Comparison of ENCODE assay signal across 13 mouse cellular contexts in genomic region chr1:19104143-19104857, GRCm38 (mm10). TPM values are rescaled to one million over a fixed set of nuclear protein-coding genes. Genes with fewer than 3 reads are reported as not detected.
DNase-seq lines count a peak whose midpoint lies in the region; ATAC-seq lines count a peak whose summit lies in the region.
"Had no signal": no experiment of that assay in that cellular context is flagged by ENCODE, and none has a peak within 500 bp of the region (broad histone marks: within the 10 kb centered on the region; RNA-seq: fewer than 3 reads in every experiment).

No protein-coding gene starts in this region.

- peak overlapping the region; percentile 9; the same call in 1 of the 2 replicates for H3K4me3 ChIP-seq in embryonic facial prominence, embryonic 13.5 days
- H3K4me3 ChIP-seq in hindbrain, embryonic 16.5 days (ENCODE audit: low read length): peak overlapping the region; percentile 3; the same call in 1 of the 2 replicates
- H3K4me3 ChIP-seq in neural tube, embryonic 14.5 days (ENCODE audit: low read depth, low read length): no peak overlapping the region
- H3K4me3 ChIP-seq: limb, embryonic 12.5 days; myocyte had no signal

- peak overlapping the region; percentile 31 for H3K4me2 ChIP-seq in embryonic facial prominence, embryonic 13.5 days
- no peak overlapping the region for H3K4me2 ChIP-seq in hindbrain, embryonic 16.5 days (ENCODE audit: low read length)
- no peak overlapping the region for H3K4me2 ChIP-seq in neural tube, embryonic 14.5 days (ENCODE audit: low read depth, low read length)
- H3K4me2 ChIP-seq: limb, embryonic 12.5 days had no signal

- no peak overlapping the region for H3K27ac ChIP-seq in embryonic facial prominence, embryonic 13.5 days
- no peak overlapping the region for H3K27ac ChIP-seq in hindbrain, embryonic 16.5 days (ENCODE audit: low read depth, low read length)
- no peak overlapping the region for H3K27ac ChIP-seq in neural tube, embryonic 14.5 days (ENCODE audit: low read depth, low read length)
- H3K27ac ChIP-seq: limb, embryonic 12.5 days had no signal

- H3K27me3 ChIP-seq in embryonic facial prominence, embryonic 13.5 days: peaks cover 100% of the 10 kb centered on the region
- H3K27me3 ChIP-seq in hindbrain, embryonic 16.5 days (replicated peaks; ENCODE audit: control insufficient read depth, insufficient read depth, low read length): peaks cover 70% of the 10 kb centered on the region
- H3K27me3 ChIP-seq in neural tube, embryonic 14.5 days (ENCODE audit: control insufficient read depth, insufficient read depth, low read length): peaks cover 79% of the 10 kb centered on the region

- H3K9ac ChIP-seq in embryonic facial prominence, embryonic 13.5 days: no peak overlapping the region
- no peak overlapping the region for H3K9ac ChIP-seq in hindbrain, embryonic 16.5 days (ENCODE audit: low read depth, low read length)
- no peak overlapping the region for H3K9ac ChIP-seq in neural tube, embryonic 14.5 days (replicated peaks; ENCODE audit: low read depth, low read length)
- H3K9ac ChIP-seq: limb, embryonic 12.5 days had no signal

- H3K4me1 ChIP-seq in embryonic facial prominence, embryonic 13.5 days: no peaks in the 10 kb centered on the region
- H3K4me1 ChIP-seq in hindbrain, embryonic 16.5 days (ENCODE audit: control insufficient read depth, insufficient read depth, low read depth, low read length): no peaks in the 10 kb centered on the region
- no peaks in the 10 kb centered on the region for H3K4me1 ChIP-seq in neural tube, embryonic 14.5 days (ENCODE audit: control insufficient read depth, insufficient read depth, low read length)
- H3K4me1 ChIP-seq: limb, embryonic 12.5 days had no signal

- H3K9me3 ChIP-seq in embryonic facial prominence, embryonic 13.5 days: no peaks in the 10 kb centered on the region
- no peaks in the 10 kb centered on the region for H3K9me3 ChIP-seq in hindbrain, embryonic 16.5 days (ENCODE audit: control insufficient read depth, low read length)
- no peaks in the 10 kb centered on the region for H3K9me3 ChIP-seq in neural tube, embryonic 14.5 days (ENCODE audit: control insufficient read depth, low read length)
- H3K9me3 ChIP-seq: limb, embryonic 12.5 days had no signal

- H3K36me3 ChIP-seq in embryonic facial prominence, embryonic 13.5 days: no peaks in the 10 kb centered on the region
- H3K36me3 ChIP-seq in hindbrain, embryonic 16.5 days (ENCODE audit: control insufficient read depth, insufficient read depth, low read length): no peaks in the 10 kb centered on the region
- no peaks in the 10 kb centered on the region for H3K36me3 ChIP-seq in neural tube, embryonic 14.5 days (ENCODE audit: control insufficient read depth, insufficient read depth, low read length)
- H3K36me3 ChIP-seq: limb, embryonic 12.5 days had no signal

- DNase-seq in left cerebral cortex, postnatal 4 days: peak; percentile 3
- no peak for DNase-seq in left cerebral cortex, postnatal 25 days (ENCODE audit: low spot score in 2 of 2)
- DNase-seq in kidney, postnatal 25 days: no peak
- DNase-seq in thymus, postnatal 36 days: no peak
- no peak for DNase-seq in adrenal gland, adult 8-10 months
- DNase-seq: cerebellum, adult 9-10 months; lung, postnatal 10 days had no signal

- under 1% methylated on average over 40 of the region's 40 CpGs for WGBS in embryonic facial prominence, embryonic 13.5 days
- WGBS in hindbrain, embryonic 16.5 days: under 1% methylated on average over 39 of the region's 40 CpGs
- WGBS in neural tube, embryonic 14.5 days: under 1% methylated on average over 40 of the region's 40 CpGs

- ATAC-seq in embryonic facial prominence, embryonic 13.5 days (ENCODE audit: insufficient number of reproducible peaks, insufficient read depth, low FRiP score, low TSS enrichment, low read depth): no peak
- ATAC-seq in hindbrain, embryonic 16.5 days: peak; percentile 37; the same call in 1 of the 2 replicates
- ATAC-seq in neural tube, embryonic 14.5 days (ENCODE audit: low read depth): peak; percentile 53; the same call in 1 of the 2 replicates

- intact Hi-C loops in left cerebral cortex, postnatal 4 days (cut with DNase I): no loop called here
- intact Hi-C loops in left cerebral cortex, postnatal 25 days (cut with DNase I): no loop called here

RNA-seq across cellular contexts. Expression of gene Tfap2d, which starts 1.5 kb away (rescaled TPM):
- 10 to 100 TPM in 1 of 2 experiments, 1 to 10 TPM in 1; 9.2 to 11.5 TPM for total RNA-seq in left cerebral cortex, postnatal 4 days (2021)
- 1 to 10 TPM; 4.0 to 5.0 TPM for total RNA-seq in left cerebral cortex, postnatal 25 days (2021)
- not detected in 2 replicates for polyA plus RNA-seq in embryonic facial prominence, embryonic 13.5 days (2015; fragmentation: Nextera tagmentation; extraction: Ambion mirVana)
- polyA plus RNA-seq in hindbrain, embryonic 16.5 days (2015; fragmentation: Nextera tagmentation; extraction: Ambion mirVana): 1.1 and 4.7 TPM in 2 replicates
- not detected in 2 replicates for polyA plus RNA-seq in neural tube, embryonic 14.5 days (2014; fragmentation: Nextera tagmentation; extraction: Ambion mirVana)
- not detected for total RNA-seq in adrenal gland, adult 8-10 months (2022)
- total RNA-seq: heart, adult 8-10 months had no signal
- polyA plus RNA-seq: limb, embryonic 12.5 days; myocyte had no signal

Comparison
In these comparisons a context has a peak if more than half of its experiments do, and no peak if none do; other contexts are left out.
1. RNA of gene Tfap2d, which starts 1.5 kb away (total RNA-seq): 9.2 to 11.5 TPM in left cerebral cortex, postnatal 4 days and 4.0 to 5.0 TPM in left cerebral cortex, postnatal 25 days; not detected in adrenal gland, adult 8-10 months; every median in the first group is over 4 times any median in the second.